Mouse (Mus musculus): Measurements from ENCODE around the gene Map7. TPM values are rescaled to one million over a fixed set of nuclear protein-coding genes. Genes with fewer than 3 reads are reported as not detected.

Gene Map7
- polyA plus RNA-seq, 1 experiment from 2014 or later = 7.2 TPM

Small RNA genes lying within 50 kb of the gene (microRNA-seq; reads per million reads assigned to microRNA genes)
- gene Mir6413 (ENCODE audit: borderline number of aligned reads) = not detected

Other genes with a start within 250 kb of the Map7 start
- gene Pex7, start 240.8 kb upstream of the Map7 start, polyA plus RNA-seq (2014; fragmentation: Nextera tagmentation; extraction: Ambion mirVana) = 40.8 and 43.8 TPM in 2 replicates
- gene Map3k5, start 214.0 kb upstream of the Map7 start, polyA plus RNA-seq (2014; fragmentation: Nextera tagmentation; extraction: Ambion mirVana) = 1.2 and 1.8 TPM in 2 replicates
- 129 and 133 TPM in 2 replicates for gene Bclaf1, start 164.0 kb downstream of the Map7 start, polyA plus RNA-seq (2014; fragmentation: Nextera tagmentation; extraction: Ambion mirVana)
- 3.0 and 4.1 TPM in 2 replicates for gene Mtfr2, start 199.3 kb downstream of the Map7 start, polyA plus RNA-seq (2014; fragmentation: Nextera tagmentation; extraction: Ambion mirVana)

All from liver, embryonic 11.5 days (tissue).